Mouse (Mus musculus): ENCODE measurements around the gene Rcan2.

Gene Rcan2

GRCm38 (mm10) chr17:44025935-44026334, 224.8 kb downstream of the Rcan2 start:
- peak; percentile 80 for DNase-seq

GRCm38 (mm10) chr17:44026378-44026777, 225.2 kb downstream of the Rcan2 start:
- DNase-seq: peak; percentile 90

GRCm38 (mm10) chr17:44026786-44027185, 225.6 kb downstream of the Rcan2 start:
- no peak for DNase-seq

DNA sequence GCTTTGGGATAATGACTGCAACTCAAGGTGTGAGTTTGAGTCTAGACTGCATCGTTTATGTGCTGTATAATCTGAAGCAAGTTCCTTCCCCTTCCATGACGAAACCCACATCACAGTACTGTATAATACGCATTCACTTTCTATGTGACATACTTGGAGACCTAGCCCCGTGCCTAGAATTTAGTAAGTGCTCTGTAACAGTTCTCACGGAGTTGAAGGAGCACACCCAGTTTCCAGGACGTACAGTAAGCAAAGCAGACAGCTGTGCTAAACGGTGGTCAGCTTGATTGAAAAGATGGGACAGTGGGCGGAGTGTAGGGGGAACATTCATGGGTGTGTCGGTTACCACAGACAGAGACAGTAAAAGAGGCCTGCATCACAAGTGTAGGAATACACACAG, 226.2 kb downstream of the Rcan2 start:
- peak; percentile 15 for DNase-seq

DNA sequence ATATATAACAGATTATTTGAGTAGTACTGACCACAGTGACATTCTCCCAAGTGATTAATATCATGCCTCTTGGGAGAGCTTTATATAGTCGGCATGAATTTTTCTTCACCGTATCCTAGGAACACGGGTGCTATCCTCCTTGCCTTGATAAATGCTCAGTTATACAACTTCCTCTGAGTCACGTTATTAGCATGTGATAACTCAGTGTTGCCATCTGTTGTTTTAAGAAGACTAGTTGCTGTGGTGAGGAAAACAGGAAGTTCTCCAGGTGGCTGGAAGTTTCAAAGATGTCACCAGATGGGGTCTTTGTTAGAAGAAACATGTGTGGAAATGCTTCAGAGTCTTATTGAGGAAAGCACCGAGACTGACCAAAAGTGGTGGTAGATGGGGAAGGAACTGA, 228.5 kb downstream of the Rcan2 start:
- DNase-seq: no peak

DNA sequence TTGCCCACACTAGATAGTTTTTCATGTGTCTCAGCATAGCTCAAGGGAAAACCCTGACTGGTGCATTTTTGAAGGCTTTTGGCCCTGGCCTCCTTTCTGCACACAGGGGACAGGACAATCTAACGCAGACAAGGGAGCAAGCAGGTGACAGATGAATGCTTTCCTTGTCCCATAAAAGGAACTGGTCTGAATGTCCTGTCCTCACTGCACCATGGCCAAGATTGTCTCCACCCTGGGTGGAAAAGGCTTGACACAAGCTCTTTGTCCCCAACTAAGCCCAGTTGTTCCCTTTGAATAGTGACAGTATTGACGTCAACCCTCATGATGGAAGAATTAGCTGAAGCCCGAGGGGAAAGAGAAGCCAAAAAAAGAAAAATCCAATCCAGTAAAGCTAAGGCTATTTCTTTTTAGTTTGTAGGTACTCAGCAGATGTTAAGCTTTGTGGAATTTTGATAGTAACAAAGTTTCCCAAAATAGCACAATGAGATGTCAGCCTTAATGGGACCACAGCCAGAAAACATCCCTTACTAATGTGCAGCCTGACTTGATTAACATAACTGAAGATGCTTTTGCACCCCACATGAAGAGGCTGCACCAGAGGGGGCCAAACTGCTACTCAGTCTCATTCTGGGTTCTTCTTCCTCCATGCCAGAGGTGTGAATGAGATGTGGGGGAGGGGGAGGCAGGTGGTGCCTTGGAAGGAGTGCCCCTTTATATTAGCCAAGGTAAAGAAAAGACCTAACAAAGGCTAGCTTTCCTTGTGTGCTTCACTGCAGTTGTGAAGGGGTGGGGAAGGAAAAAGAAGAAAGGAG, 229.8 kb downstream of the Rcan2 start:
- DNase-seq: peak; percentile 7

DNA sequence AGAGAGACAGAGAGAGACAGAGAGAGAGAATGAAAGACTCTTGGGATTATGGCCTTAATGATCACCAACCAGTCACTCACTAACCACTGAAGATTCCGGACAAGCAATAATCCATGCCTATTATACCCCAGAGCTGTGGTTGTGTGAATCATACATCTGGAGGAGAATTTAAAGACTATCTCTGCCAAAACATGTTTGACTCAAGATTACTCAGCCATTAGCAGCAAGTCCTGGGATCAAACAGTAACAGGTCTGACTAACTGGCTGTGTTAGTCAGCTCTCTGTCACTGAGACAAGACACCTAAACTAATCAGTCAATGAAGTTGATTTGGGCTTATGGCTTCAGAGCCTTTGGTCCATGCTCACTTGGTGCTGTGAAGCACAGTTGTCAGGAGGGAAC, 233.9 kb downstream of the Rcan2 start:
- DNase-seq: no peak

DNA sequence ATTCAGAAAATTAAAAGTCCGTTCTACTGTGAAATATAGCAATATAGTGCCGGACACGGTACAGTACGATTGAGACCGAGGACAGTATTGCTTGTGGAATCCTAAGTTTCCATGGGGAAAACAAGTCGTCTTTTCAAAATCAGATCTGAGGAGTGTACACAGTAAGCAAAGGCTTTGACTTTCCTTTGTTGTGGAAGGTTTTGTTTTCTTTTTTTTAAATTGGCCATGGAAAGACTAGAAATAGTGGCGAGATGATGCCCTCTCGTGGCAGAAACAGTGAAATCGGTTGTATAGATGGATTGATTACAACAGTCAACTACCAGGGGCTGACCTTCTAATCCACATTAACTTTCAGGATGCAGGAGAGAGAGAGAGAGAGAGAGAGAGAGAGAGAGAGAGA, 237.5 kb downstream of the Rcan2 start:
- DNase-seq: peak; percentile 68

DNA sequence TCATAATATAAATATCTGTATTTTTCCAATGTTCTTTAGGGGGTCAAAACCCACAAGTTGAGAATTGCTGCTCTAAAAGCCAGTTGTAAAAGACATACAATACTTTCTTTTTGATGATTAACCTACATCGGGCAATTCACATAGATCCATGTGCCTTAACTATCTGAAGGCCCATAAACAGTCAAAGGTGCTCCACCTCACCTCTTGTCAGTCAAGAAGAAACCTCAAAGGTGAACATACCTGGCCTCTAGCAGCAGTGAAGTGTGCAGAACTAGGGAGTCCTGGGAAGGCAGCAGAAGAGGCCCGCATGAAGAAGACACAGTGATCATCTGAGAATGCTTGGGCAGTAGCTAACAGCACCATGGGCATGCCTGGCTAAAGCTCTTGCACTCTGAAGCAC, 239.3 kb downstream of the Rcan2 start:
- DNase-seq: no peak

DNA sequence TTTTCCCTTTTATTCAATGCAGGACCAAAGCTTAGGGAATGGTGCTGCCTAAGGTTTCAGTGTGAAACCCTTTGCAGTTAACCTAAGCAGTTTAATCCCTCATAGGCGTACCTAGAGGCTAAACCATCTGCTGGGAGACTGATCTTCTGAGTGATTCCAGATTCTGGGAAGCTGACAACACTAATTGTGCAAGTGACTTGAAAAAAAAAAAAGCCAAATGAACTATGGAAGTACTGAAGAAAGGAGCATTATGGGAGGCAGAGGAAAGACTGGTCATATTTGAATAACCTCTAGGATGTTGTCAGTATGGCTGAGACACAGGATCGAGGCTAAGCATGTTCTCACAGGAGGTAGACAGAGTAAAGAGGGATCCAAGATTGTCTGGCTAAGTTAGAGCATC, 241.2 kb downstream of the Rcan2 start:
- no peak for DNase-seq

GRCm38 (mm10) chr17:44042861-44043260, 241.7 kb downstream of the Rcan2 start:
- DNase-seq: no peak

- DNase-seq: no peak
Measured at GRCm38 (mm10) chr17:44053427-44053826, 252.3 kb downstream of the Rcan2 start.

- no peak for DNase-seq
Measured at GRCm38 (mm10) chr17:44057123-44057522, 256.0 kb downstream of the Rcan2 start.

DNA sequence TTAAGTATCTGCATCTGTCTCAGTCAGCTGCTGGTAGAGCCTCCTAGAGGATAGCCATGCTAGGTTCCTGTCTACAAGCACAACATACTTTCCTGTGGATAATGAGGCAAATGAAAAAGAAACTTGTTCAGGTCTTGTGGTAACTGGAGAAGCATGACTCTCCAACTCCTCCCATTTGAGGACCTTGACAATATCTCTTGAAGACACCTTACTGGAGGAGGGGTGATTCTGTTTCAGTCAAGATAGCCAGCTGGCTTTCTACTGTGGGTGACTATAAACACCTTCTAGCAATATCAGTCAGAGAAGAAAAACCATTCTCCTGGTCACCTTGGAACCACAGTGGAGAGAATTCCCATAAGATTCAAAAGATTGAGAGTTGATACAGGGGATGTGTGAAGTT, 257.0 kb downstream of the Rcan2 start:
- DNase-seq: no peak

GRCm38 (mm10) chr17:44060781-44061180, 259.6 kb downstream of the Rcan2 start:
- DNase-seq: no peak

DNA sequence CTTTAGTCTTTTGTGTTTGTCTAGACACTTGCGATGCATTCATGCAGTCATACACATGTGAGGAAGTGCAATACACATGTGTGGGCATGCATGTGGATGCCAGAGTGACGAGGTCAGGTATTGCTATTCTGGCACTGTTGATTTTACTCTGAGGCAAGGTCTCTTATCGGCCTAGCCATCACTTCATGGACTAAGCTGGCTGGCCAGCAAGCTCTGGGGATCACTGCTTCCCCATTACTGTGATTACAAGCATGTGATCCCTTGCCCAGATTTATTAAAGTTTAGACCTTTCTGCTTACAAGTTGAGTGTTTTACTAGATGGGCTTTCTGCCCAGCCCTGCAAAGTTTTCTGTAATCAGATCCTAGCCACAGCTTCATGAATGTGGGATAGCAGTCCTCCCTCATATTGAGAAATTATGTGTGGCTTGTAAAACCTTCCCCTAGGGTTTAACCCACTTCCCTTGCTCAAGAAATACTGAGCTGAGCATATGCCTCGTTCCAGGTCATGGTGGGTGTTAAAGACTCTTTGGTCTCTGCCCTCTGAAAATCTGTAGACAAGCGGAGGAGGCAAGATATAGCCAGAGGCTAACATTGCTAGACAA, 260.2 kb downstream of the Rcan2 start:
- peak; percentile 14 for DNase-seq

DNA sequence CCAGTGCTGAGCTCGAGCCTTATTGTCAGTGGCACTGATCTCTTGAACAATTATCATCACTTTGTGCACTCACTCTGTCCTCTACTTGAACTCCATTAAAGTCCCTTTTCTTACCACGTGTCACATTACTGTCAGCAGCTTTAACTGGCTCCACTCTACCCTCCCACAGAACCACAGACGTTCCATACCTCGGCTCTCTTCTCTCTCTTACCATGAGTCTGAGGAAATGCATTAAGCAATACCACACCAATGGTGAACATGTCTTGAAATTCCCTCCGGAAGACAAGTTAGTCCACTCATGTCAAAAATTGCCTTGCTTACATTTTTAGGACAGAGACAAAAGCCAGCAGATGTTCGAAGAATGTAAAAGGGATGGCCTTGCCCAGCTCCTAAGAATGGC, 267.7 kb downstream of the Rcan2 start:
- DNase-seq: peak; percentile 68

DNA sequence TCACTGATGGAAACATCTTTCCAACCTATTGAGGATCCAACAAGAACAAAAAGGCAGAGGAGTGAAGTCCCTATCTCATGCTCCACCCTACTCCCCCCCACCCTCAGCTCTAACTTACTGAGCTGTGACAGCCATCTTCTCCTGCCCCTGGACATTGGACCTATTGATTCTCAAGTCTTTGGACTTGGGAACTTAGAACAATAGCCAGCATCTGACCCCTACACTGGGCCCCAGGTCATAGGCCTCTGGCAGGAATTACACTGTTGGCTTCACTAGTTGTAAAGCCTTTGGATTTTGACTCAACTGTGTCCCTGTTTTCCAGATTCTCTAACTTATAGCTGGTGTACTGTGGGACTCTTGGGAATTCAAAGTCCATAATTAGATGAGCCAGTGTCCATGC, 270.5 kb downstream of the Rcan2 start:
- no peak for DNase-seq

- no peak for DNase-seq
Measured at GRCm38 (mm10) chr17:44075601-44076000, 274.4 kb downstream of the Rcan2 start.

GRCm38 (mm10) chr17:44076051-44076680, 275.0 kb downstream of the Rcan2 start:
- peak; percentile 67 for DNase-seq

DNA sequence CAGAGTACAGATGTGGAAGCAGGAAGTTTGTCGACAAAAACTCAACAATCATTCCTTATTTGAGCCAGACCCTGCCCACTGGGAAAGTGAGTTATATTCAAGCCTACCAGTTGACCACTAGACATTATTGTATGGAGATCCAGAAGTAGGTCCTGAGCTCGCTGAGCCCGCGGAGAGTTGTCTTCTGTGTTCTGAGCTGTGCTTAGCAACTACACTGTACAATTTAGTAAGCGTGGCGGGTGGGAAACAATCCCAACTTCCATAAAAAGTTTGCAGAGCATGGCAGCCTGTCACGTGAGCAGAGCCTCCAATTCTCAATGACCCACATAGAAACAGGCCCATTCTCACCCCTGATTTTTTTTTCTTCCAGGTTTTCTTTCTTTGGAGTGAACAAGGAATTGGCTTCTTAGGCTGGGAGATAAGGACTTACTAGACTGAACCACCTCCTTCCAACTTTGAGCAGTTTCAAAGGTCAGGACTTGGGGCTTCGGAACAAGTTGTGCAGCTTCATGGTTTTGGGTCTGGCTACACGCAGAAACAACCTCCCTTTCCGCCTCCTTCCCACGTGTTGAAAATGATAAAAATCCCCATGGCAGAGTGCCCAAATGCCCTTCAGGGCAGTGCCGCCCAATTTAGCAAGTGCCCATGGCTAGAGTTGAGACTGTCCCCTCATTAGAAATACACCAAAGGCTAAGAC, 276.1 kb downstream of the Rcan2 start:
- DNase-seq: no peak

DNA sequence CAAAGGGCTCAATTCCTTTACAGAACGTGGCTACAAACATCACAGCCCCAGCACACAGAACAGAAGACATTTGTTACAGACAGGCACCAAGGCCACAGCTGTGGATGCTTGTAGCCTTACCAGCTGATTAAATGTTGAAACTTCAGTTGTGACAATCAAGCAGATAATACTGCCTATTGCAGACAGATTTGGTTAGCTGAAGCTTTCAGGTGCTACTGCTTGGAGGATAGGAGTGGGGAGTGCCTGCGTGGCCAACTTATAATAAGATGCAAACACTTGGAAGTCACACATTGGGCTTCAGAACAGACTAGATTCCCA, 276.7 kb downstream of the Rcan2 start:
- DNase-seq: no peak

DNA sequence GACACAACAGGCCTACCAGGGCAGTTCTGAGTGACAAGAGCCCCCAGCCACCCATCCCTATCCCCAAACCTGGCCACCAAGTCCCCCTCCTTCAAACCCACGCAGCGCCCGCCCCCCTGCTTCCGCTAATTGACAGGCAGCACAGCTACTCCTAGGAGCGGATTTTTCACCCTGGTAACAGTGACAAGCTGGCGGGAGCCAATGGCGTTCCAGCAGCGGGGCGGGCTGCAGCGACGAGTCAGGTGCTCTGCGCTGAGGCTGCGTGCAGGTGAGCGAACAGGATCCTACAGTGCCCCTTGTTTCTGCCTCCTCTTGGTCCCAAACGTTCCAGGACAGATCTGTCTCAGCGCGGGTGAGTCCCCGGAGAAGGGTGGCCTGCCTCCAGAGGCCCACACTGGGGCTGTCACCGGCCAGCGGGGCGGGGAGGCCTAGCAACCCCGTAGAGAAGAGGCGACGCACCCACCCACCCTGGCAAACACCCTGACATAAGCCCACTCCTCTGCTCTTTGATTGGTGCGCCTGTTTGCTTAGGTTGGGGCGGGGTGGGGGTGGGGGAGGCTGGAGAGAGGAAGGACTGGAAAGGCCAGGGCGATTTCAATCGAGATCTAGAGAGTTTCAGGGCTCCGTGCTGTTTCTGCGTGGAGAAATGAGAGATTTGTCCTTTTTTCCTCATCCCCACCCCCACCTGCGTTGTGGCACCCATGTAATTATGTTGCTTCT, 277.6 kb downstream of the Rcan2 start, which contains the start of gene Enpp5:
Gene Enpp5 (plus strand): TSS at position 183 of the 720 bp plus-strand sequence.
- DNase-seq: peak; percentile 90
